Mouse (Mus musculus): ENCODE measurements at regions not wholly inside any gene's neighbourhood (a gene's known extent, or its start where the extent isn't known, plus 50 kb on each side); places are given as distances from the start of the nearest gene placed in this dataset.

DNA sequence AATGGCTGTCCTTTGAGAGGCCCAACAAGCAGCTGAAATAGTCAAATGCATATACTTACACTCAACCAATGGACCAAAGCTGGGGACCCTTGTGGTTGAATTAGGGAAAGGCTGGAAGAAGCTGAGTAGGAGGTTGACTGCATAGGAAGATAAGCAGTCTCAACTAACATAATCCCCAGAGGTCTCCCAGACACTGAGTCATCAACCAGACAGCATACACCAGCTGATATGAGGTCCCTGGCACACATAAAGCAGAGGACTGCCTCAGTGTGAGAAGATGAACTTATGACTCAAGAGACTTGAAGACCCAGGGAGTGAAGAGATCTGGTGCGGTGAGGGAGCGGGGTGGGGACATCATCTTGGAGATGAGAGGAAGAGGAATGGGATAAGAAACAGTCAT is 863.8 kb downstream of the Nap1l3 start:
- H3K4me1 ChIP-seq, result no peaks in the 10 kb centered on the region
- no peak overlapping the region for H3K9ac ChIP-seq
- H3K36me3 ChIP-seq (replicated peaks), result no peaks in the 10 kb centered on the region
- H3K27ac ChIP-seq, result no peak overlapping the region
- no peak overlapping the region for H3K4me2 ChIP-seq
- no peak overlapping the region for H3K4me3 ChIP-seq (replicated peaks)
- ATAC-seq (ENCODE audit: low FRiP score), result no peak
- 93% methylated on average over 2 of the region's 2 CpGs for WGBS
- no peaks in the 10 kb centered on the region for H3K27me3 ChIP-seq
- H3K9me3 ChIP-seq, result no peaks in the 10 kb centered on the region

GRCm38 (mm10) chrX:121519830-121520229 is 877.4 kb downstream of the Nap1l3 start:
- Histone ChIP-seq H3K4me2 (no peak overlapping the region), H3K9me3 (no peaks in the 10 kb centered on the region), H3K27me3 (no peaks in the 10 kb centered on the region), H3K4me3 (replicated peaks) (no peak overlapping the region), H3K27ac (no peak overlapping the region), H3K4me1 (no peaks in the 10 kb centered on the region), H3K36me3 (replicated peaks) (no peaks in the 10 kb centered on the region), H3K9ac (no peak overlapping the region)
- no peak for ATAC-seq (ENCODE audit: low FRiP score)

- 46% methylated on average over 2 of the region's 2 CpGs for WGBS
- H3K27me3 ChIP-seq, result no peaks in the 10 kb centered on the region
- H3K9ac ChIP-seq, result no peak overlapping the region
- H3K4me3 ChIP-seq (replicated peaks), result no peak overlapping the region
- no peak overlapping the region for H3K27ac ChIP-seq
- no peaks in the 10 kb centered on the region for H3K36me3 ChIP-seq (replicated peaks)
- no peak for ATAC-seq (ENCODE audit: low FRiP score)
- H3K9me3 ChIP-seq, result no peaks in the 10 kb centered on the region
- H3K4me2 ChIP-seq, result no peak overlapping the region
- H3K4me1 ChIP-seq, result no peaks in the 10 kb centered on the region
These were observed 899.5 kb downstream of the Nap1l3 start for GRCm38 (mm10) chrX:121497727-121498126.

DNA sequence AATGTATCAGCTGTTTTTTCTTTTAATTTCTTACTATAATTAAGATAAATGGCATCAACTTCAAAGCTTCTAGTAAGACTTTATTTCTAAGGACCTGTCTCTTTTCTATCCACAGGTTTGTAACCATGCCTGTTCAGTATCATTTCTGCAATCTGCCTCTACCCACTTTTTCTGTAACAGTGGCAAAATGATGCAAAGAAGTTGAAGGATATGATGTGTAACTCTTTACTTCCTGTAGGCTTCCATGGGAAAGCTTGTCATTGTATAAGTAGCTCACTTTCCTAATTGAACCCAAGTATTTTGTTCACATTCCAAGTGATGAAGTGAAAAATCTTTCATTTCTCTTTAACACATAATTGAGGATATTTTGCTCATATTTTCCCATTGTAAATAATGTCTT is 900.0 kb downstream of the Nap1l3 start:
- Histone ChIP-seq H3K27ac (no peak overlapping the region), H3K9me3 (no peaks in the 10 kb centered on the region), H3K4me1 (no peaks in the 10 kb centered on the region), H3K27me3 (no peaks in the 10 kb centered on the region), H3K4me2 (no peak overlapping the region), H3K36me3 (replicated peaks) (no peaks in the 10 kb centered on the region), H3K9ac (no peak overlapping the region), H3K4me3 (replicated peaks) (no peak overlapping the region)
- no peak for ATAC-seq (ENCODE audit: low FRiP score)

DNA sequence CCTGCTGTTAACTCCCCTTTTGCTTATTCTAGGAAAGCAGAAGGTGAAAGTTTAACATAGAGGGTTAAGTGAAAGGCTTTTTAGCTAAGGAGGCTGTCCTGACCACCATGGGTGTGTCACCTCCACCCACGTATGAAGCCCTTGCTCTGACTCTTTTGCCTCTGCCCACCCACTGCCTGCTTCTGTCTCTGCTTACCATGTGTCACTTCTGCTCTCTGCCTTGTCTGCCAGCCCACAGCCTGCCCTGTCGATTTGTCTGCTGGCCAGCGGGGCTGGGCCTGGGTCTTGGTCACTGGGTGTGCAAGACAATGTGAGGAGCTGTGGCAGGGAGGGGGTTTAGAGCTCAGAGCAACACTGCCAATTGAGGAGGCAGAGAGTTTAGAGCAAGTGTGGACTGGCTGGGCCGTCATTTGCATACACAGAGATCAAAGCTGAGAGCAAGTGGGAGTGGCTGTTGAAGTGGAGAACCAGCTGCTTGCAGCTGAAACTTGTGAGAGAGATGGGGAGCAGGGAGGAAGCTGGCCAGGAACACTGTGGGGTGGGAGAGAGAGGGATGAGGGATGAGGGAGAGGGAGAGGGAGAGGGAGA is 917.7 kb downstream of the Nap1l3 start:
- ATAC-seq (ENCODE audit: low FRiP score), result peak; percentile 60; the same call in 1 of the 2 replicates
- Histone ChIP-seq H3K4me1 (no peaks in the 10 kb centered on the region), H3K9ac (no peak overlapping the region), H3K27ac (no peak overlapping the region), H3K27me3 (no peaks in the 10 kb centered on the region), H3K4me2 (no peak overlapping the region), H3K4me3 (replicated peaks) (no peak overlapping the region), H3K9me3 (no peaks in the 10 kb centered on the region), H3K36me3 (replicated peaks) (no peaks in the 10 kb centered on the region)
- 21% methylated on average over 4 of the region's 4 CpGs for WGBS

DNA sequence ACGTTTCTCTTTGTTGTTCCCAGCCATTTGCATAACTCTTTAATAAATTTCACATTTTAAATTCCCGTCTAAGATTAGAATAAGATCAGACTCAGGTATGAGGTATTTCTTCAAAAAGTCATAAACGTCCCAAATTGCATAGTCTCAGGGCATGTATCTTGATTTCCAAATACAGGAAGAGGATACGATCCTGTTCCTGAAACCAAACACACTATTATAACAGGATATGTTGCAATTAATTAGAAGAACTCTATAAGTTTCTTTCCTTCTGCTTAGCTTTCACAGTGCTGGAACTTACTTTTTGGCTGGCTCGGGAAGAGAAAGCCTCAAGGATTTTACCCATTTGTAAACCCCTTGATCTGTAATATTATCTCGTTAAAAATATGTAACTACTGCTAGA is 968.1 kb downstream of the Nap1l3 start:
- Histone ChIP-seq H3K27me3 (no peaks in the 10 kb centered on the region), H3K9me3 (no peaks in the 10 kb centered on the region), H3K36me3 (replicated peaks) (no peaks in the 10 kb centered on the region), H3K4me3 (replicated peaks) (no peak overlapping the region), H3K4me2 (no peak overlapping the region), H3K4me1 (no peaks in the 10 kb centered on the region), H3K27ac (no peak overlapping the region), H3K9ac (no peak overlapping the region)
- WGBS, result 86% methylated on average over 6 of the region's 6 CpGs
- ATAC-seq (ENCODE audit: low FRiP score), result no peak

All from forebrain, embryonic 12.5 days (tissue).